Mouse (Mus musculus): ENCODE results near the gene Fetub. TPM values are rescaled to one million over a fixed set of nuclear protein-coding genes. Genes with fewer than 3 reads are reported as not detected.
A peak's percentile ranks its signal among the peaks of the same experiment; 100 is the strongest.

The Fetub gene
- total RNA-seq (2021): 78.1 and 82.3 TPM in 2 replicates
- long read RNA-seq, transcript Fetub-202 (7 exons, 1,094 nt): minor isoform, 6 of 154 reads
- long read RNA-seq, transcript Fetub-201 (8 exons, 1,544 nt): major isoform, 76 of 154 reads
- long read RNA-seq, partial matches to known transcripts: 68 of 154 reads
- long read RNA-seq, other reads (novel, unspliced or antisense): 2 of 154 reads

DNA sequence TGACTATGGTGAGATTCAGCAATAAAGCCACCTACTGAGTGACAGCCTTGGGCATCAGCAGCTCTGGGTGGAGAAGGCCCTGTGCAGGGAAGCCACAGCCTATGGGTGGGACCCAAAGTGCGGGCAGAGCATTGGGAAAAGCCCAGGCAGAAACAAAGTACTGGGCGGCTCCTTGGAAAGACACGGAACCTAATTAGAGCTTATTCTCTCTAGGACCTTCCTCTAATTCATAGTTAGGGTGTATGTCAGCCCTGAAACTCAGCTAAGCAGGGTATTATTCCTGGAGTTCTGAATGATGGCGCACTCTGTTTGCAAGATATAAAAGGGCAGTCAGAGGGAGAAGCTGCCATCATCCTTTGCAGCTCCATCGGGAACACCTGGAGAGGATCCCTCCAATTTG, at the start of gene Fetub:
TSS of gene Fetub (plus strand) at position 301 of the 400 bp plus-strand sequence.
- no peak for DNase-seq

DNA sequence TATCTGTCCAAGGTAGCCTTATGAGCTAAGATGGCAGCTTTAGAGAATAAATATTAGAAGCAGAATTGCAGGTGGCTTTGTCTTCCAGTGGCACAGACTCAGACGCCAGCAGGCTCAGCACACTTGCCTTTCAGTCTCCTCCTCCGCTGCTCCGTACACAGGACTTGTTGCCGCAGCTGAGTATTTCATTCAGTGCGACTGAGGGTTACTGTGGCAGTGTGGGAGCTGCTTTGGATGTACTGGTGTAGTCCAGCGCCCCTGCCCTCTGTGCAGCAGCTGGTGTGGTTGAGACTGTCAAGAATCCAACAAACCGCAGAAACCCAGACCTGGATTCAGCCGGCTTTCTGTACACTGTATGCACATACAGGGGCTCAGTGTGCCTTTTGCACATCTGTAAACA, 45.7 kb upstream of the Fetub start:
- no peak for DNase-seq

DNA sequence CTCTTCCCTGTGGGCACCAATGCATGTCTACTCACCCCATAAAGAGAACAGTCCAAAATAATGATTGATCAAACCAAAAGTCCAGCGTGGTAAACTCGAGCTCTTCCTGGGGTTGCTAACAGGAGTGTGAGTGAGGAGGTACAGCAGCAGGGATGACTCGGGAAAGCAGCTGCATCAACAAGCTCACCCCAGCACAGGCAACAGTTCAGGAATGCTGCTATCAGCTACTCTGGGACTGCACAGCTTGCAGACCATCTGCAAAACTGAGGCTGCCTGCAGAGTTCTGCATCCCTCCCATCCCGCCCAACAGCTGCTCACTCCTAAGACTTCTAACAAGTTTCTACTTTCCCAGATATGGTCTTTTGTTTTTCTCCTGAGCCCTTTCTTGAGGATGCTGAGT, 44.8 kb upstream of the Fetub start:
- DNase-seq: no peak

DNA sequence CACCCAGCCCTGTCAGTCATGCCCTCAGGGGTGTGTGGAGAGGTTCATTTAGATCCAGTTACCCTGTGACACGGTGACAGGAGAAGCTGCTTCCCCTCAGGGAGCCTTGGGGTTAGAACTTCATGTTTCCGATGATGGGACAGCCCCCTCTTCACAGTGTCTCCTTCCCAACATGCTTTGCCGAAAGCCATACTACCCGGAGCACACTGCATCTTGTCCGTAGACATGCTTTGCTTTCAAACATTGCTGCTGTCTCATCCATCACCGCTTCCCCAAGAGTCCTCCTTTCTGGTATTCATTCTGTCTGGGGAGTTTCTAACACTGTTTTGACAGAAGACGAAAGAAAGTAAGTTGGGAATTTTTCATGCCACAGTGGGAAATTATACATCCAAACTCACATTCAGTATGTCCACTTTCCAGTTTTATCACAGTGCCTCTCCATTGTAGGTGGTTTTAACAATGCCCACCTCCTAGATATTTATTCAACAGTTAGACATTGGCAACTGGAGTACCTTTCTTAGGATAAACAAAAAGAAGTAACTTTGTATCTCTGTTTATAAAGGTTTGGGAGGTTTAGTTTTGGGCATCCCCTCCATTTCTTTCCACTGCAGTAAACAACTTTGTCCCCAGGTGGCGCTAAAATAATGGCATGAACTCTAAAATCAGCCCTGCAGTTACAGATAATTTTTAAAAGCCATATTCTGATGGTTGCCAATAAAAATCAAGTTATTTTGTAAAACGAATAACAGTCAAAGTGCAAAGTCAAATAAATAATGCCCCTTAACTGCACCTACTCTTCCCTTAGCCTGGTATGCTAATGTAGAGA, 41.7 kb upstream of the Fetub start:
- no peak for DNase-seq

DNA sequence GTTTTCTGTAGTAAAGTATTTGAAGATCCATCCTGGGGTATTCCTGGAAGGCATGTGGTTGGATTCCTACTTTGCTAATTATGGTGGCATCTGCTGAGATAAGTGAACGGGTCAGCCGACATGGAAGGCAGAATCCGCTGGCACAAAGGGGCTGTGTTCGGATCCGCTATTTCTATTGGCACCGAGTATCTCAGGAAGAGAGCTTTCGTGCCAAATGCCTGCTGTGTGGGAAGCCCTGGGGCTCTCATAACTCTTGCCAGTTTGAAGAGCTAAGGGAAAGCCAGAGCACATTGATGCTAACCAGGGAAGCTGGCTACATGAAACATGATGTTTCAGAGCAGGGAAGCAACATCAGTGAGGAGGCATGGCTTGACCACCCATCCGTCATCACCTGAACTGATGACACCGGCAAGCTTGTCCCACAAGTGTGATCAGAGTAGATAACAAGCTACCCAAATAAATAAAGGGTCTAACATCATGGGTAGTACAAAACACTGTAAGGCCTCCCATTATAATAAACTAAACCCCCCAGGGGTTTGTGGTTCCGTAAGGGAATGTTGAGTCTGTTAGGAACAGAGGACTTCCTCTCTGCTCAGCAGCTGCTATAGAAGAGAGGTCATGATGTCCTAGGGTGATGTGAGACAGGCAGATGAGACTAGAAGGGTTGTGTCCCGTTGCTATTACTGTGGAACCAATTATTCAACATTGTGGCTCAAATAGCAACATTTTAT, 40.3 kb upstream of the Fetub start:
- no peak for DNase-seq

DNA sequence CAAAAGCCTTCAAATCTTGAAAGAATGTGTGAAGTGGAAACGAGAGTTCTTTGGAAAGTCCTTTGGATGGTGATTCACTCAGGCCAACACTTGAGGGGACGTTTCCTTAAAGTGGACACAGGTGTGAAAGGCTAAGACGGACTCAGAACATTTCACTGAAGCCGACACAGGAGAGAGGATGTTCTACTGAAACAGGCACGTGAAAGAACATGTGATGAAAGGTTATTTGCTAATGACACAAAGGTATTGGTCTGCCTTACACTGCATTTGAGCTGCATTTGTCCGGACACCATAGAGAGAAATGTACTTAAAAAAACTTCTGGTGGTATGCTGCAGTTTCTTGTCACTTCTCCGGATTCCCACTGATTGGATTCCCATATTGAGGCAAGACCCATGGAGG, 39.4 kb upstream of the Fetub start:
- DNase-seq: no peak

DNA sequence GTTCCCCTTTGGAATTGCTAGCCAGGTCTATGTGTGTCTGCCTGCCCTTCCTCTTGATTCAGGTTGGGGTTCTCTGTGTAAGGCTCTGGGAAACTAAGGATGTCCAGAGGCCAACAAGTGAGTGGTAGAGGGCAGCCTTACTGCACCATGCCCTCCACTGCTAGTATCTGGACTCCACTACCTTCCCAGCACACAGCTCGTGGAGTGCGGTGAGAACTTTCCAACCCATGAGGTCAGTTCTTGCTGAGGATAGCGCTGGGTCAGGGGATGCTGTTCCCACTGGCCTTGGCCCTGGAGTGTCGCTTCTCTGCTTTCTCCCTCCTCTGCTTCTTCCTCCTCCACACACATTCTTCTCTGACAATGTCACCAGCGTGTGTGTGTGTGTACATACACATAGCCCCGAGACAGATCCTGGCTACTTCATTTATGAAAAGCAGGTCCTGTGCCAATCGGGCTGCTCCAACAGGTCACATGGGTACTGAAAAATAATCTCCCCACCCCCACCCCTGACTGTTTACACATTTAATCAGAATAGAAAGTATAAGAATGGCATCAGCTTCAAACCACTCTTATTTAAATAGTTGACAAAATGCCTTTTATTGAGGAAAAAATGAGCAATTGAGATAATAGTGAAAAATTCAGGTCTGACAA, 38.1 kb upstream of the Fetub start:
- DNase-seq: no peak

DNA sequence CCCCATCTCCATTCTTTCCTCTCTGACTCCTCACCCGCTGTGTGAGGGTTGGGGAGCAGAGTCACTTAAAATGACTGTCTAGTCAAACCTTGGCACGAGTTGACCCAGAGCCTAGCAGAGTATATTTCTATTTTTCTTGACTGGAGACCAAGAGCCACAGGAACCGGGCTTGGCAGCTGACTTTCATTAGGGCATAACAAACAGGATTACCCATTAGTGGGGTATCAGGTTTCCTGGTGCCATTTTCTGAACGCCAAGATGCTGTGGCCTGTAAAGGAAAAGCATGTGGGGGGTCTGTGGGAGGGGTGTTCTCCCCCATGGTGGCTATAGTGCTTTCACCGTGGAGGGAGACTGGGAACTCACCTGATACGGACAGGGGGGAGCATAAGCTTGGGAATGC, 37.2 kb upstream of the Fetub start:
- DNase-seq: no peak

DNA sequence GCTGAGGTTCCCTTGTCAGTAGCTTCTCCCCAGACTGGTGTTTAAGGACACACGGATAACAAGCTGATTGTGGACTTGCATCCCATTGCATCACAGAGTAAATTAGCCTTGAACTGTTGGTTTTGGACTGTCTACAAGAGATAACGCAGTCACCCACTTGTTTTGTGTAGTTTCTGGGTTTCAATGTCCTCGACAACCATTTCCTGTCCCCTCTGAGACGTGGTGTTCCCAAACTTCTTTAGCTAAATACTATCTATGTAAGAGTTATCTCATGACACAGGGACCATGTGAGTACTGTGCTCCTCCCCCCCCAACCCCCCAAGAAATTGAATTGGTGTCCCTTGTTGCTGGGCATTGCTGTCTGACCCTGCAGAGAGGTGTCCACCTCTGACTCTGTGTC, 36.6 kb upstream of the Fetub start:
- no peak for DNase-seq

DNA sequence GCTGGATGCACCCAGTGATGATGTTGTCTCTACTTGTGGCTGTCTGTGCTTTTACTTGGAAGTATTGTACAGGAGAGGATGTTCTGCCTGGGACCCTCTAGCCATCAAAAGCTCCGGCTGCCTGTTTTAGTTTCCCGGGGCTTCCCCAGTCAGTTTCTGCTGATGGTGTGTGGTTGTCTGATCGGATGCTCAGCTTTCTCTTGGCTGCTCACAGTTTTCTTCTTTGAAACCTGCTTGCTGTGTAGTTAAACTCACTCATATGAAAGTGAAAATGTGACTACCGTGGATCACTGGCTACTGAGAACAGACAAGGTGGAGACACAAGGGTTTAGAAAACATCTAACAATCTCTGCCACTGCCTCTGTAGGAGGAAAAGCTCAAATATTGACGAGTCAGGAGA, 34.7 kb upstream of the Fetub start:
- DNase-seq: no peak

DNA sequence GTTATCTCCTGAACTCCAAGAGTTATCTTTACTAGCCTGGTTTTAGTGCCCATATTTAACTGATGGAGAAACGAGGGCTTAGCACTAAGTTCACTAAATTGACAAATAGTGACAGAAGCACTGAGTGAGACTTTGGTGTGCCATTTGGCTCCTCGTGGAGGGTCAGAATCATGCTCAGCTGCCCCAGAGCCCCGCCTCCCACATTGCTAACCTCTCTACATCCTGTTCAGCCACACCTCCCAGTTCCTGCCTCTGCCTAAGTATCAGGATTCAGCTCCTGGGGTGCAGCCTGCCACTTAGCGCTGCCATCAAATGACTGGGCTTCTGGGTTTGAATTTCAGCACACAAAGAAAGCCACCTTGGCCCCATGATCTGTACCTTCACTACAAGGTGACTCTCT, 32.8 kb upstream of the Fetub start:
- DNase-seq: no peak

DNA sequence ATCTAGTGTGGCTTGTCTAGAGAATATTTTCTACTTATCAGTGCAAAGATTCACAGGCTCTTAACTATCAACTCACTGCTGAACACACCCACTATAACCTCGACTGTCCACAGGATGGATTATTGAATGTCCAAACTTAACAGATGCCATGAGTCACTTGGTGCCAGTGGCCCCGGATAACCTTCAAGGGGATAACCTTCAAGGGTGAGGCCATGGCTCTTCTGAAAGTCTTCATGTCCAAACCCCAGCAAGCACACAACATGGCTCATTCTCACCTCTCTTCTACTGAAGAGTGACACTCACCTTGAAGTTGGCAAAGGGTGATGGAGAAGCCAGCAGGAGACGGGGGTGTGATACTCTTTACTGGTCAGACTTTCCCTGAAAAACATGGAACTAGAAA, 31.4 kb upstream of the Fetub start:
- peak; percentile 23 for DNase-seq

DNA sequence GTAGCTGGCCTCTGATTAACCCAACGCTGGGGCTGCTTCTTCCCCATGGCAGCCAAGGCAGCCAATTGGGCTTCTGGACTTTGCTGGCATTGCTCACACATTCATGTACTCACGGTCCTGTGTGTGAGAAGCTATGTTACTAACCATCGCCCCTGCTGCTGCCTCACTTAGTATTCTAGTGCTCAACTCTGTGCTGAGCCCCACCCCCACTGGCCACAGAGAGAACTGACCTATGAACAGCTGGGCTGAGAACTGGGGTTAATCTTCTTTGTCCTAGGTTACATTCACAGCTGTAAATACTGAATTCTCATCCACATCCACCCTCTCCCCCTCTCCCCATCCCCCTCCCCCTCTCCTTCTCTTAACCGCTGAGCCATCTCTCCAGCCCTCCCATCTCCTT, 29.3 kb upstream of the Fetub start:
- DNase-seq: no peak

DNA sequence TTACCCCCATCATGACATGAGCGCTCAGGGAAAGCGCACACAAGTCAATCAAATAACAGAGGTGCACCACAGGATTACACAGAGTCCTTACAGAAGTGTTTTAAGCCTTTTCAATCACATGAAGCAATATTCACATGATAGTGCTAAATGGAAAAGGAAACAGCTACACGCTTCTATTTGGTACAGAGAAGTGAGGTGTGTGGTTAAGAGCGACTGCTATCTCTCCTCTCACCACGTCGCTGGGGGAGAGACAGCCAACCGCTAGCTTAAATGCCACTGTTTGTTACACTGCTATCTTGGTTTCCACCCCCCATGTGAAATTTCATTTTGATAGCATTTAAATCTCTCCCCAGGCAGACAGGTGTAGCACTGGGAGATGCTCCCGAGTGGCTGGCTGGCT, 28.4 kb upstream of the Fetub start:
- no peak for DNase-seq

DNA sequence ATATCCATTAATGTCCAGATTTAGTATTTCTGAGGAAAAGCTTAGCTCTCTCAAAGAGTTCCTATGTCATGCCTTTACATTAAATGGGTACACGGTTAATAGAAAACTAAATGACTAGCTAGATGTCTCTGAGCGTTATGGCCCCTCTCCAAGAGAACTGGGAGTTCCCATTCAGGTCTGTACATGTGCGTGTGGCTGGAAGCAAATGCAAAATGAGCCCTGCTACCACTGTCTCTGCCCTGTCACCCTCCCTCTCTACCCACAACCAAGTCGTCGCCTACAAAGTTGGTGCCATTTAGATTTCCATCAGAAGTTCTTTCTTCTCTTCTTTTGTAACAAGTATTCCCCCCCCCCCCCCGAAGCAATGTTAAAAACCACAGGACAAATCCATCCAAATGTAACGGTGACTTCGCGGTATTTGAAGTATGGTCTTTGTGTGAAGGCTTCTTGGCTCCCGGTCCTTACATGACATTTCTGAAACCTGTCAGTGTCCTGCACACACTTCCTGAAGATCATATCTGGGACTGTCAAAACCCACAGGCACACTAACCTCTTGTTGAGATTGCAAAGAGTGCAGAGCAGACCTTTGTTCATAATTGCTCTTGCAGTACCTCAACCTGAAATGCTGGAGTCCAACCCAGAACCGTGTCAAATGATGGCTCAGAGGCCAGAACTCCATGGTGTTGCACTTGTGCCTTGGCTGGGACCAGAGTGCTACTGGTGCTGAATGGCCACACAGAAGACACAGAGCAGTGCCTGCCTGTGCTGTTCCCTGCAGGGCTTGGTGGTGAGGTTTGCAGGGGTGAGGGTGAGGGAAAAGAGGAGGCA, 27.2 kb upstream of the Fetub start, which contains the start of gene Ahsg:
TSS of gene Ahsg (plus strand) at position 595 of the 828 bp plus-strand sequence.
- DNase-seq: no peak

DNA sequence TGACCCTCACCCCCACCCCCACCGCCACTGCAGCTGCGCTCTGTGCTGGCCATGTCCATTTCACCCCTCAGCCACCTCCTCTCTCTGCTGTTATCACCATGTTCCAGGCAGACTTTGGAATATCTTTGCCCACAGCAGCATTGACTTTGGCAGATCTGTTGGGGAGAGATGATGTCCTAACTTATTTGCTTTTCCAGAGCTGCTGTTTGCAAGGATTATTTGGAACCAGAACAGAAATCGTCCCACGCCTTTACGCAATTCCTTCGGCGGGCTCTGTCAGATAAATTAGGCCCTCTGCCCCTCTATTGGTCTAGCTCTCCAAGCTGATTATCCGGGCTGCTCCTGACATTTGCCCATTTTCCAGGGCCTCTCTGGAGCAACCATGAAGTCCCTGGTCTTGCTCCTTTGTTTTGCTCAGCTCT, 26.4 kb upstream of the Fetub start:
- no peak for DNase-seq

DNA sequence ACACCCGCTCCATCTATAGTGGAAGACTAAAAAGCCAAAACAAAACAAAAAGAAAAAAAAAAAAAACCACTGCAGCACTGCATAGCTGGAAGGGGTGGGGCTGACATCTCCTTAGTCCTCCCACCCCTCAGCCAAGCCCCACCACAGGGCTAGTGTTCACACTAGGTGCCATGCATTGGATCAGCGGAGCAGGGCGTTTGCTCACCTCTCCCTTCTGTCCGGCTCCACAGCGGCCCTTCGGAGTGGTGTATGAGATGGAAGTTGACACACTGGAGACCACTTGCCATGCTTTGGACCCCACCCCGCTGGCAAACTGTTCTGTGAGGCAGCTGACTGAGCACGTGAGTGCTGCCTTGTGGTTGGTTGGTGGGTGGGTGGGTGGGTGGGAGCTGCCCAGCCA, 24.0 kb upstream of the Fetub start:
- DNase-seq: no peak

DNA sequence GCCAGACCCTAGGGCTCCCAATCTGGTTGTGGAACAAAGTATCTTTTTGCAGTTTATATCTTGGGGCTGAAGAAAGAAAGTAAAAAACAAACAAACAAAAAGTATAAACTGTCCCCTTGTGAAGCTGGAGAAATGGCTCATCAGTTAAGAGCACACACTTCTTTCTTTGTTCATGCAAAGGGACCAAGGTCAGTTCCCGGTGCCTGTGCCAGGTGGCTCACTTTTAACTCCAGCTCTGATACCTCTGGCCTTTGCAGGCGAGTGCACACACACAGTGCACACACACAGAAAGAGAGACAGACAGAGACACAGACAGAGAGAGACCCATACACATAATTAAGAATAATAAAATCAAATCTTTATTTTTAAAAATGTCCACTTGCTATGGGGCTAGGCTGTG, 21.5 kb upstream of the Fetub start:
- peak; percentile 54 for DNase-seq

DNA sequence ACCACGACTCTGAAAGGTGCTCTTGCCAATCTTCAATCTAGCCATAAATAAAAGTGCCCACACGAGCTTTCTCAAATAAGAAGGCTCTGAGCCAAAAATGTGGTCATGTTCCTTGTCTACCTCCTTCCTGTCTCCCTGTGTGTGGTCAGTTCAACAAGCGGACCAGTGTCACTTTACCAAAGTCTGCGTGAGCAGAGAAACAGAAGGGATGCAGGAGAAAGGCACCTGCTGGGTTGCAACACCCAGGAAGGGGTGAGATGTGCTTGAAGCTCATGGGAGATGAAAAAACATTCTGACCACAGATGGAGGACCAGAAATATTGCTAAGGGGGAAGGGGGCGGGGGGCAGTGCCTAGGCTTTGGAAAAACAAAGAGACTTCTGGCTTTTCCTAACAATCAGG, 18.8 kb upstream of the Fetub start:
- no peak for DNase-seq

DNA sequence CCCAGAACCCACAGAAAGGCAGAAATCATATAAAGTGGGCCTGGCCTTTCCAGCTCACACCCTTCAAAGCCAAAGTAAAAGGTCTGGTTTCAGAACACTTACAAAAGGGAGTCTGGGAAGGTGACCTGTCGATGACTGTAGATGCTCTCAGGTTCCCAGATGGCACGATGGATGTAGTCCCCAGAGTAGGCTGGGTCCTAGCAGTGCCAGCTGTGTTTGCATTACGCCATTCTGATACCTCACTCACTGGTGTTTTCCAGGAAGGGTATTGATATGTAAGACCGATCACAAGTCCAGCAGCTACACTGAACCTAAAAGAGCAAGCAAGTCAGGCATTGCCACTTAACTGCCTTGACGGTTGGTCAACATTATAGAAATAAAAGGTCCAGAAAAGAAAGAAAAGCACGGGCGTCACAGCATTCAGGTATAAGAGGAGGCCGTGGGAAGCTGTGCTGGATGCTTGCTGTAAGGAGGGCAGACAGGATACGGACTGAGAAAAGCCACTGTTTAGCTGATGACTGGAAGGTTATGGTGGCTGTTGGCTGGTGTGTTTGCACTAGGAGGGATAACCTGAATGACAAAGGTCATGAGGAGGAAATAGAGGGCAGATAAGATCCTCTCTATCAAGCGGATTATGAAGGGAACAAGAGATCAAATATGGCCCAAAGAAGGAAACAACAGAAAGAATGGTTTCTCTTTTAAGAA, 18.1 kb upstream of the Fetub start:
- no peak for DNase-seq

DNA sequence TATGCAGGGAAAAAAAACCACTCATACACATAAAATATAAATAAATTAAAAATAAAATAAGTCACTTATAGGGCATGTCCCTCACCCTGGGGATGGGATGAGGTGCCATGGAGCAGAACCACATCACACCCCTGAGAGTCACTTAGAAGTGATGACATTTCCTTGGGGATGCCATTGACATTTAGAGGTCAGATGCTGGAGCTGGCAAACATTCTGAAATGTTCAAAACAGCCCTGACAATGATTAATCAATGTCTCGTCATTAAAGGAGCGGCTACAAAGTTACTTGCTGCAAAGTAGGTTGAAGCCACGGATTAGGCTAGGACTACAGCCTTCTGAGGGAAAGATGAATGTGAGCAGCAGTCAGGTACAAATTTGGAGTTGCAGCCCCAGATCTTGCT, 16.8 kb upstream of the Fetub start:
- DNase-seq: no peak

Measured in adrenal gland, postnatal 25 days (tissue).